Mouse (Mus musculus) heart, postnatal 0 days (tissue): ENCODE measurements at regions not wholly inside any gene's neighbourhood (a gene's known extent, or its start where the extent isn't known, plus 50 kb on each side); places are given as distances from the start of the nearest gene placed in this dataset.

Source experiments
- CTCF ChIP-seq: IDR thresholded peaks from 2 replicates; pipeline ENCODE4 v1.5.1; 2016; ENCODE audit warnings: antibody characterized with exemption, control low read depth, low read depth
- EP300 ChIP-seq: IDR thresholded peaks from 2 replicates; pipeline ENCODE4 v1.6.1; 2016; ENCODE audit warnings: antibody characterized with exemption, low read depth

DNA sequence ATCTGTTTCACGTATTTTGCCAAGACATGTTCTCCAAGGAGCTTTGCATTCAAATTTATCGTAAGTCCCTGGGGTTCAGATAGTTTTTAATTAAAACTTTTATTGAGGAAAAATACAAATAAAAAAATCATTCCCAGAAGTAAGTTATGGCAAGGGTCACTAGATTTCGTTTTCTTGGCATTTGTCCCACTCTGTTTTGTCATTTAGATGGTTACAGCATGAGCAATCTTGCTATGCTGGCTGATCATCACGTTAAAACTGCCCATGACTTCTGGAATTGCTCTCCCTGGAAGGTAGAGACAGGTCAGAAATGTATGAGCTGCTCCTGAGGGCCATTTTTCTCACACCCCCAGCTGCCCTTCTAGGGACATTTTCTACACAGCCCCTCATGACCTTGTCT is 185.3 kb downstream of the H2al1j start:
- no peak for TF ChIP-seq CTCF
- no peak for TF ChIP-seq EP300
